Mouse (Mus musculus) testis, postnatal 10 days (tissue): ENCODE results near the gene Zmiz1.

Source experiments
- DNase-seq: peaks from one replicate; pipeline ENCODE4 v3.0.0; 2021; ENCODE audit warnings: low spot score

Zmiz1 gene

GRCm38 (mm10) chr14:25615602-25616001 is 156.6 kb downstream of the Zmiz1 start:
- no peak for DNase-seq

- no peak for DNase-seq
Measured at GRCm38 (mm10) chr14:25616009-25616723, 157.2 kb downstream of the Zmiz1 start.

- no peak for DNase-seq
Measured at GRCm38 (mm10) chr14:25617264-25617663, 158.3 kb downstream of the Zmiz1 start.

GRCm38 (mm10) chr14:25619066-25619762 is 160.2 kb downstream of the Zmiz1 start:
- no peak for DNase-seq

- DNase-seq: no peak
Measured at GRCm38 (mm10) chr14:25620766-25621165, 161.8 kb downstream of the Zmiz1 start.

GRCm38 (mm10) chr14:25623698-25624097 is 164.7 kb downstream of the Zmiz1 start:
- no peak for DNase-seq

GRCm38 (mm10) chr14:25624659-25625058 is 165.7 kb downstream of the Zmiz1 start:
- DNase-seq: no peak

GRCm38 (mm10) chr14:25627599-25628255 is 168.7 kb downstream of the Zmiz1 start:
- no peak for DNase-seq

- no peak for DNase-seq
Measured at GRCm38 (mm10) chr14:25628448-25629099, 169.6 kb downstream of the Zmiz1 start.

- DNase-seq: no peak
Measured at GRCm38 (mm10) chr14:25629866-25630606, 171.1 kb downstream of the Zmiz1 start.

- DNase-seq: no peak
Measured at GRCm38 (mm10) chr14:25630647-25631409, 171.8 kb downstream of the Zmiz1 start.

- DNase-seq: no peak
Measured at GRCm38 (mm10) chr14:25631481-25631880, 172.5 kb downstream of the Zmiz1 start.

GRCm38 (mm10) chr14:25633539-25634300 is 174.7 kb downstream of the Zmiz1 start:
- no peak for DNase-seq

GRCm38 (mm10) chr14:25634328-25634727 is 175.3 kb downstream of the Zmiz1 start:
- no peak for DNase-seq

GRCm38 (mm10) chr14:25635746-25636145 is 176.8 kb downstream of the Zmiz1 start:
- no peak for DNase-seq

- DNase-seq: no peak
Measured at GRCm38 (mm10) chr14:25636297-25636696, 177.3 kb downstream of the Zmiz1 start.

GRCm38 (mm10) chr14:25639120-25639758 is 180.3 kb downstream of the Zmiz1 start:
- no peak for DNase-seq

GRCm38 (mm10) chr14:25639979-25640378 is 181.0 kb downstream of the Zmiz1 start:
- DNase-seq: no peak

- DNase-seq: no peak
Measured at GRCm38 (mm10) chr14:25640421-25641056, 181.6 kb downstream of the Zmiz1 start.
